Mouse (Mus musculus) forebrain, embryonic 12.5 days (tissue): Measurements from ENCODE around the gene Kcnk2. TPM values are rescaled to one million over a fixed set of nuclear protein-coding genes. Genes with fewer than 3 reads are reported as not detected.

Source experiments
- microRNA-seq: library from miRNA; unstranded; fragments of <30 nt; microRNA quantifications from one replicate; pipeline ENCODE4, GENCODE M21; 2017
- polyA plus RNA-seq: library from polyadenylated mRNA; unstranded; fragments of >200 nt; fragmentation: Nextera tagmentation; extraction: Ambion mirVana; gene quantifications from 2 replicates; pipeline ENCODE4 v1.2.1, GENCODE M21; 2016

The Kcnk2 gene
- polyA plus RNA-seq, 1 experiment from 2014 or later: 10.8 TPM

Small RNA genes lying within 50 kb of the gene (microRNA-seq; reads per million reads assigned to microRNA genes)
- gene Gm24092: not detected
